Mouse (Mus musculus) lung, embryonic 16.5 days (tissue): ENCODE results near the gene Nudt2. TPM values are rescaled to one million over a fixed set of nuclear protein-coding genes. Genes with fewer than 3 reads are reported as not detected.

Experiments
- ATAC-seq: fragments of 200-750 bp; cut with Nextera tagmentation; 2 replicates; pipeline ENCODE4 v1.8.0; 2017; ENCODE audit warnings: low read depth, mild to moderate bottlenecking, moderate library complexity
- H3K27ac ChIP-seq: fragments of 300-500 bp; sonication (generic); 2 replicates; pipeline ENCODE4 v1.5.1; 2014; ENCODE audit warnings: mild to moderate bottlenecking, control low read depth, low read length
- H3K27me3 ChIP-seq: fragments of 300-500 bp; sonication (generic); 2 replicates; pipeline ENCODE4 v1.6.1; 2014; ENCODE audit warnings: low read depth, low read length, mixed read lengths; ENCODE audit not compliant: control insufficient read depth, insufficient read depth
- H3K36me3 ChIP-seq: fragments of 300-500 bp; sonication (generic); 2 replicates; pipeline ENCODE4 v1.6.1; 2014; ENCODE audit warnings: low read length; ENCODE audit not compliant: control insufficient read depth, insufficient read depth
- H3K4me1 ChIP-seq: fragments of 300-500 bp; sonication (generic); replicated peaks from 2 replicates; pipeline ENCODE4 v1.6.1; 2014; ENCODE audit warnings: low read length, mixed read lengths; ENCODE audit not compliant: control insufficient read depth, insufficient read depth
- H3K4me2 ChIP-seq: fragments of 300-500 bp; sonication (generic); 2 replicates; pipeline ENCODE4 v1.6.1; 2014; ENCODE audit warnings: low read depth, low read length, control low read depth
- H3K4me3 ChIP-seq: fragments of 300-500 bp; sonication (generic); 2 replicates; pipeline ENCODE4 v1.5.1; 2014; ENCODE audit warnings: mild to moderate bottlenecking, low read length, control low read depth
- H3K9ac ChIP-seq: fragments of 300-500 bp; sonication (generic); 2 replicates; pipeline ENCODE4 v1.6.1; 2014; ENCODE audit warnings: low read length, control low read depth
- H3K9me3 ChIP-seq: fragments of 300-500 bp; sonication (generic); 2 replicates; pipeline ENCODE4 v1.6.1; 2016; ENCODE audit warnings: low read length; ENCODE audit not compliant: control insufficient read depth
- WGBS: fragments of 180-500 bp; shearing (Covaris S2); extraction: QIAGEN DNeasy Blood & Tissue Kit; methylation state at CpG from one replicate; pipeline ENCODE4 v1.1.7; 2014; 5-methylcytosine and 5-hydroxymethylcytosine counted together
- polyA plus RNA-seq: library from polyadenylated mRNA; unstranded; fragments of >200 nt; fragmentation: Nextera tagmentation; extraction: Ambion mirVana; gene quantifications from 2 replicates; pipeline ENCODE4 v1.2.1, GENCODE M21; 2015

Nudt2 gene
- polyA plus RNA-seq, 1 experiment from 2014 or later: 47.6 TPM

GRCm38 (mm10) chr4:41468396-41469080 is 3.6 kb downstream of the Nudt2 start:
- peaks cover 6% of the 10 kb centered on the region; the same call in 1 of the 2 replicates for H3K4me1 ChIP-seq
- no peaks in the 10 kb centered on the region for H3K36me3 ChIP-seq
- whole genome bisulfite sequencing: 54% methylated on average over 17 of the region's 17 CpGs
- no peaks in the 10 kb centered on the region for H3K9me3 ChIP-seq
- H3K4me3 ChIP-seq: no peak overlapping the region
- no peak for ATAC-seq
- no peak overlapping the region for H3K4me2 ChIP-seq
- H3K9ac ChIP-seq: no peak overlapping the region
- no peak overlapping the region for H3K27ac ChIP-seq
- no peaks in the 10 kb centered on the region for H3K27me3 ChIP-seq

GRCm38 (mm10) chr4:41469199-41469598 is 4.2 kb downstream of the Nudt2 start:
- Histone ChIP-seq H3K9ac (no peak overlapping the region), H3K36me3 (no peaks in the 10 kb centered on the region), H3K4me3 (no peak overlapping the region), H3K4me1 (peaks cover 2% of the 10 kb centered on the region; the same call in 1 of the 2 replicates), H3K4me2 (no peak overlapping the region), H3K9me3 (no peaks in the 10 kb centered on the region), H3K27me3 (no peaks in the 10 kb centered on the region), H3K27ac (no peak overlapping the region)
- ATAC-seq: no peak
- WGBS: 80% methylated on average over 10 of the region's 10 CpGs

GRCm38 (mm10) chr4:41470051-41470683 is 5.2 kb downstream of the Nudt2 start:
- H3K9me3 ChIP-seq: no peaks in the 10 kb centered on the region
- no peak overlapping the region for H3K9ac ChIP-seq
- H3K27ac ChIP-seq: no peak overlapping the region
- no peaks in the 10 kb centered on the region for H3K36me3 ChIP-seq
- no peaks in the 10 kb centered on the region for H3K27me3 ChIP-seq
- no peak overlapping the region for H3K4me2 ChIP-seq
- no peak overlapping the region for H3K4me3 ChIP-seq
- 54% methylated on average over 7 of the region's 7 CpGs for WGBS
- H3K4me1 ChIP-seq: peaks cover 2% of the 10 kb centered on the region; the same call in 1 of the 2 replicates
- ATAC-seq: no peak

- peaks cover under 1% of the 10 kb centered on the region; the same call in 1 of the 2 replicates for H3K4me1 ChIP-seq
- H3K4me3 ChIP-seq: no peak overlapping the region
- H3K27me3 ChIP-seq: no peaks in the 10 kb centered on the region
- no peak overlapping the region for H3K27ac ChIP-seq
- H3K4me2 ChIP-seq: no peak overlapping the region
- 53% methylated on average over 5 of the region's 5 CpGs for WGBS
- H3K9me3 ChIP-seq: no peaks in the 10 kb centered on the region
- no peak for ATAC-seq
- H3K36me3 ChIP-seq: no peaks in the 10 kb centered on the region
- no peak overlapping the region for H3K9ac ChIP-seq
These were observed 5.9 kb downstream of the Nudt2 start for GRCm38 (mm10) chr4:41470684-41471383.

- Histone ChIP-seq H3K4me3 (no peak overlapping the region), H3K4me2 (no peak overlapping the region), H3K9me3 (no peaks in the 10 kb centered on the region), H3K27me3 (no peaks in the 10 kb centered on the region), H3K36me3 (no peaks in the 10 kb centered on the region), H3K4me1 (no peaks in the 10 kb centered on the region), H3K27ac (no peak overlapping the region), H3K9ac (no peak overlapping the region)
- 76% methylated on average over 1 of the region's 1 CpGs for WGBS
- no peak for ATAC-seq
These were observed 6.4 kb downstream of the Nudt2 start for GRCm38 (mm10) chr4:41471384-41471689.

GRCm38 (mm10) chr4:41477648-41478160 is 12.8 kb downstream of the Nudt2 start:
- H3K4me1 ChIP-seq: peaks cover 15% of the 10 kb centered on the region
- H3K27ac ChIP-seq: no peak overlapping the region
- no peak overlapping the region for H3K9ac ChIP-seq
- no peaks in the 10 kb centered on the region for H3K27me3 ChIP-seq
- WGBS: 85% methylated on average over 9 of the region's 9 CpGs
- ATAC-seq: no peak
- H3K36me3 ChIP-seq: no peaks in the 10 kb centered on the region
- no peak overlapping the region for H3K4me3 ChIP-seq
- H3K9me3 ChIP-seq: no peaks in the 10 kb centered on the region
- H3K4me2 ChIP-seq: no peak overlapping the region

- no peaks in the 10 kb centered on the region for H3K9me3 ChIP-seq
- no peaks in the 10 kb centered on the region for H3K36me3 ChIP-seq
- H3K27me3 ChIP-seq: no peaks in the 10 kb centered on the region
- no peak overlapping the region for H3K4me2 ChIP-seq
- no peak overlapping the region; the same call in none of the 2 replicates for H3K27ac ChIP-seq
- H3K4me3 ChIP-seq: no peak overlapping the region
- peaks cover 15% of the 10 kb centered on the region for H3K4me1 ChIP-seq
- WGBS: 73% methylated on average over 4 of the region's 4 CpGs
- ATAC-seq: no peak
- no peak overlapping the region for H3K9ac ChIP-seq
These were observed 14.0 kb downstream of the Nudt2 start for GRCm38 (mm10) chr4:41478751-41479455.

- no peaks in the 10 kb centered on the region for H3K27me3 ChIP-seq
- no peaks in the 10 kb centered on the region for H3K9me3 ChIP-seq
- no peaks in the 10 kb centered on the region for H3K36me3 ChIP-seq
- peaks cover 15% of the 10 kb centered on the region for H3K4me1 ChIP-seq
- H3K4me2 ChIP-seq: no peak overlapping the region
- H3K27ac ChIP-seq: peak overlapping the region; percentile 57
- WGBS: 31% methylated on average over 1 of the region's 1 CpGs
- no peak overlapping the region for H3K4me3 ChIP-seq
- no peak overlapping the region for H3K9ac ChIP-seq
- peak; percentile 59 for ATAC-seq
These were observed 14.5 kb downstream of the Nudt2 start for GRCm38 (mm10) chr4:41479456-41479804.

GRCm38 (mm10) chr4:41480254-41480653 is 15.3 kb downstream of the Nudt2 start:
- Histone ChIP-seq H3K9ac (no peak overlapping the region), H3K9me3 (no peaks in the 10 kb centered on the region), H3K27ac (peak overlapping the region; percentile 57), H3K4me3 (no peak overlapping the region), H3K4me2 (no peak overlapping the region), H3K36me3 (no peaks in the 10 kb centered on the region), H3K4me1 (peaks cover 15% of the 10 kb centered on the region), H3K27me3 (no peaks in the 10 kb centered on the region)
- ATAC-seq: no peak
- WGBS: 59% methylated on average over 8 of the region's 8 CpGs
